Mouse (Mus musculus) embryonic fibroblast, embryonic 13.5 days (primary cell): ENCODE results near the gene Ncor2.

ENCODE experiments used
- CTCF ChIP-seq: IDR thresholded peaks from 2 replicates; pipeline ENCODE4 v1.5.1; 2011; ENCODE audit warnings: mild to moderate bottlenecking, control low read depth, low read length, moderate library complexity, borderline replicate concordance; ENCODE audit not compliant: insufficient read depth
- POLR2A ChIP-seq: IDR thresholded peaks from 2 replicates; pipeline ENCODE4 v1.6.1; 2011; ENCODE audit warnings: low read depth, mild to moderate bottlenecking, control low read depth, low read length, moderate library complexity

DNA sequence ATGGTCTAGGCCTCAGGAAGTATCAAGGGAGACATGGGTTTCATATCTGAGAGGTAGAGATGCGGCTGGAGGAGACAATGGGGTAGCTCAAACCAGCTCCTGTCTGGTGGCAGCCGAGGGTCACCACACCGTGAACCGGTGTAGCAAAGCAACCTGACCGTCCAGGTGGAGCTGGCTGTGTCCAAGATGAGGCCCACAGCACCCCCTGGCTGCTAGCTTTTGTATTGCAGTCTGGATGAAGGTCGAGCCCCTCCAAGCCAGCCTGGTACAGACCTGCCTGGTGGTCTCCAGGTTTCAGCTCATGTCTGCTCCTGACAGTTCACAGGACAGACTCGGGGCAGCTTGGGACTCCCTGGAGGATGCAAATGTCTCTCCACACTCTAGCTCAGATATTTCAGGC lies 164.5 kb downstream of the Ncor2 start:
- TF ChIP-seq CTCF (peak; percentile 71), POLR2A (no peak)
